Mouse (Mus musculus) testis, adult 2 months (tissue): ENCODE data around the gene Tars2.

Experiments used
- CTCF ChIP-seq: fragments of 200-500 bp; IDR thresholded peaks from 2 replicates; pipeline ENCODE4 v1.5.1; 2012; ENCODE audit warnings: low read depth, mild to moderate bottlenecking, inconsistent platforms, low read length, moderate library complexity; ENCODE audit not compliant: control insufficient read depth, insufficient read depth, insufficient replicate concordance
- POLR2A ChIP-seq: fragments of 200-500 bp; IDR thresholded peaks from 2 replicates; pipeline ENCODE4 v1.6.1; 2012; ENCODE audit warnings: low read depth, mild to moderate bottlenecking, inconsistent platforms, low read length, moderate library complexity; ENCODE audit not compliant: control insufficient read depth

GRCm38 (mm10) chr3:95756808-95757207 lies 3.2 kb downstream of the Tars2 start:
- TF ChIP-seq CTCF = no peak
- TF ChIP-seq POLR2A = no peak
